ENCODE assay signal across 8 mouse cellular contexts in genomic region chr7:55710872-55711558, GRCm38 (mm10). TPM values are rescaled to one million over a fixed set of nuclear protein-coding genes. Genes with fewer than 3 reads are reported as not detected.
A peak's percentile ranks its signal among the peaks of the same experiment; 100 is the strongest.
DNase-seq lines count a peak whose midpoint lies in the region; ATAC-seq and TF ChIP-seq lines count a peak whose summit lies in the region.

No protein-coding gene starts in this region.

- WGBS in spleen, adult 2 months: 13% methylated on average over 11 of the region's 11 CpGs
- WGBS in forebrain, embryonic 14.5 days: 9% methylated on average over 11 of the region's 11 CpGs
- WGBS in limb, embryonic 14.5 days: 5% methylated on average over 11 of the region's 11 CpGs
- WGBS in neural tube, embryonic 12.5 days: 10% methylated on average over 11 of the region's 11 CpGs

- H3K9me3 ChIP-seq in forebrain, embryonic 14.5 days (replicated peaks; ENCODE audit: control insufficient read depth, low read length): no peaks in the 10 kb centered on the region
- H3K9me3 ChIP-seq in limb, embryonic 14.5 days (ENCODE audit: control insufficient read depth, low read length): no peaks in the 10 kb centered on the region
- H3K9me3 ChIP-seq in neural tube, embryonic 12.5 days: no peaks in the 10 kb centered on the region

- peak in 1 of 2 experiments; percentile 1 for DNase-seq in spleen, adult 2 months (ENCODE audit: low read depth in 1 of 2, low spot score in 2 of 2)
- no peak for DNase-seq in spleen, postnatal 14 days (ENCODE audit: low spot score in 2 of 2)
- peak; percentile 94 for DNase-seq in forebrain, embryonic 14.5 days (ENCODE audit: low spot score)
- peak; percentile 41 for DNase-seq in kidney, adult 18-20 months
- DNase-seq in limb, embryonic 14.5 days (ENCODE audit: low spot score): peak; percentile 74
- DNase-seq in thymus, postnatal 25 days: no peak

- ATAC-seq in cerebellum, adult (ENCODE audit: insufficient number of reproducible peaks, low FRiP score, low TSS enrichment): peak; percentile 91
- peak; percentile 97 for ATAC-seq in forebrain, embryonic 14.5 days
- peak; percentile 88 for ATAC-seq in limb, embryonic 14.5 days (ENCODE audit: low FRiP score, low read depth)
- peak; percentile 94 for ATAC-seq in neural tube, embryonic 12.5 days (ENCODE audit: low FRiP score, low read depth)

- no peak overlapping the region for H3K9ac ChIP-seq in forebrain, embryonic 14.5 days (ENCODE audit: low read length)
- H3K9ac ChIP-seq in limb, embryonic 14.5 days (ENCODE audit: low read depth, low read length, severe bottlenecking): no peak overlapping the region
- H3K9ac ChIP-seq in neural tube, embryonic 12.5 days: no peak overlapping the region

- H3K36me3 ChIP-seq in spleen, adult 2 months (ENCODE audit: control insufficient read depth, insufficient read depth, low read length): no peaks in the 10 kb centered on the region
- H3K36me3 ChIP-seq in forebrain, embryonic 14.5 days (ENCODE audit: control insufficient read depth, insufficient read depth, low read length): no peaks in the 10 kb centered on the region
- H3K36me3 ChIP-seq in limb, embryonic 14.5 days (ENCODE audit: control insufficient read depth, insufficient read depth, low read length): no peaks in the 10 kb centered on the region
- no peaks in the 10 kb centered on the region for H3K36me3 ChIP-seq in neural tube, embryonic 12.5 days

- TF ChIP-seq POLR2A in spleen, adult 2 months (IDR thresholded peaks at IDR 0.05; ENCODE audit: low read depth, low read length): no peak
- no peak for TF ChIP-seq POLR2A in limb, embryonic 14.5 days (IDR thresholded peaks at IDR 0.05; ENCODE audit: borderline replicate concordance, extremely low read depth, insufficient read depth, insufficient read length)

- TF ChIP-seq CTCF in spleen, adult 2 months (IDR thresholded peaks at IDR 0.05; ENCODE audit: extremely low read depth, insufficient read depth, insufficient read length, insufficient replicate concordance): peak; percentile 32; the same call in 1 of the 2 replicates

- no peak overlapping the region for H3K27ac ChIP-seq in spleen, adult 2 months (ENCODE audit: insufficient read depth, low read length)
- no peak overlapping the region for H3K27ac ChIP-seq in forebrain, embryonic 14.5 days (ENCODE audit: low read depth, low read length)
- H3K27ac ChIP-seq in limb, embryonic 14.5 days (replicated peaks; ENCODE audit: low read depth, low read length): no peak overlapping the region
- H3K27ac ChIP-seq in neural tube, embryonic 12.5 days: no peak overlapping the region

- no peak overlapping the region for H3K4me3 ChIP-seq in spleen, adult 2 months (ENCODE audit: extremely low read depth, insufficient read depth, insufficient read length)
- H3K4me3 ChIP-seq in forebrain, embryonic 14.5 days (ENCODE audit: low read depth, low read length): no peak overlapping the region
- H3K4me3 ChIP-seq in limb, embryonic 14.5 days (replicated peaks; ENCODE audit: low read length): no peak overlapping the region
- no peak overlapping the region for H3K4me3 ChIP-seq in neural tube, embryonic 12.5 days

- peak overlapping the region; percentile 20; the same call in 1 of the 2 replicates for H3K4me2 ChIP-seq in forebrain, embryonic 14.5 days (ENCODE audit: low read length)
- no peak overlapping the region for H3K4me2 ChIP-seq in limb, embryonic 14.5 days (replicated peaks; ENCODE audit: low read depth, low read length, severe bottlenecking)
- 0 out of 2 replicates have a peak overlapping the region, but pooled peaks have one; percentile 2 for H3K4me2 ChIP-seq in neural tube, embryonic 12.5 days (replicated peaks)

- H3K27me3 ChIP-seq in spleen, adult 2 months (ENCODE audit: control insufficient read depth, insufficient read depth, low read length): no peaks in the 10 kb centered on the region
- no peaks in the 10 kb centered on the region for H3K27me3 ChIP-seq in forebrain, embryonic 14.5 days (replicated peaks; ENCODE audit: control insufficient read depth, insufficient read depth, low read length)
- H3K27me3 ChIP-seq in limb, embryonic 14.5 days (ENCODE audit: control insufficient read depth, insufficient read depth, low read length): no peaks in the 10 kb centered on the region
- H3K27me3 ChIP-seq in neural tube, embryonic 12.5 days (replicated peaks): no peaks in the 10 kb centered on the region

- H3K4me1 ChIP-seq in spleen, adult 2 months (ENCODE audit: control insufficient read depth, insufficient read depth, insufficient read length): no peaks in the 10 kb centered on the region
- no peaks in the 10 kb centered on the region for H3K4me1 ChIP-seq in forebrain, embryonic 14.5 days (ENCODE audit: control insufficient read depth, insufficient read depth, low read length)
- no peaks in the 10 kb centered on the region for H3K4me1 ChIP-seq in limb, embryonic 14.5 days (ENCODE audit: control insufficient read depth, insufficient read depth, low read length)
- no peaks in the 10 kb centered on the region for H3K4me1 ChIP-seq in neural tube, embryonic 12.5 days

RNA-seq across cellular contexts. Expression of gene Siglech, which starts 57.0 kb away (rescaled TPM):
- 47.3 and 49.7 TPM in 2 replicates for polyA plus RNA-seq in spleen, adult 2 months (2012; rRNA removed)
- 2.8 and 2.9 TPM in 2 replicates for polyA plus RNA-seq in forebrain, embryonic 14.5 days (2014; fragmentation: Nextera tagmentation; extraction: Ambion mirVana)
- polyA plus RNA-seq in limb, embryonic 14.5 days (2012; rRNA removed): 0.34 and 0.55 TPM in 2 replicates
- polyA plus RNA-seq in limb, embryonic 14.5 days (2014; fragmentation: Nextera tagmentation; extraction: Ambion mirVana): 0.43 and 0.50 TPM in 2 replicates
- 1.1 and 2.6 TPM in 2 replicates for polyA plus RNA-seq in neural tube, embryonic 12.5 days (2016; fragmentation: Nextera tagmentation; extraction: Ambion mirVana)

Comparison
In these comparisons a context has a peak if more than half of its experiments do, and no peak if none do; other contexts are left out.
1. DNase-seq: peak in forebrain, embryonic 14.5 days (single experiment), kidney, adult 18-20 months (single experiment) and limb, embryonic 14.5 days (single experiment); none in spleen, postnatal 14 days (0 of 2) and thymus, postnatal 25 days (single experiment).
2. RNA of gene Siglech, which starts 57.0 kb away (polyA plus RNA-seq): 47.3 to 49.7 TPM in spleen, adult 2 months; 2.8 to 2.9 TPM in forebrain, embryonic 14.5 days, 1.1 to 2.6 TPM in neural tube, embryonic 12.5 days and 0.34 to 0.55 TPM in limb, embryonic 14.5 days; every median in the first group is over 10 times any median in the second.
3. Peak in every context shown above with its lines, with median percentiles within 50 percentile points of each other: ATAC-seq.